Mouse (Mus musculus) lung, postnatal 4 days (tissue): Measurements from ENCODE around the gene Gm10974.

Source experiments
- DNase-seq, 2 experiments: peaks; one replicate each; pipeline ENCODE4 v3.0.0; 2021

Gene Gm10974

DNA sequence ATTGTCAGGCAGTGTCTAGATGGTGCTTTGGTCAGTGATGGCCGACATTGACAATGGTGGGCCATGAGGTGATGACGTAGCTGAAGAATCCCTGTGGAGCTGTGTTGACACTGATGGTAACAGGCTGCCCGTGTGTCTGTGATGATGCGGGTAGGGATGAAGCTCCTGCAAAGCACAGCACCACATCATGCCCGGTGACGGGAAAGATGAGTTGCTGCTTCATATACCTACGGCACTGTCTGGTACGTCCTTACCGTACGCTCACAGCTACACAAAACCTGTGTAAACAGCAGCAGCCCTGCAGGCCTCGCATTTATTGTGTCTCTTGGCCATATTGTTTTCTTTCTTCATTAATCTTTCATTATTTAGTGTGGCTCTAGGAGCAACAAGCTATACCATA is 1.2 kb upstream of the Gm10974 start:
- no peak for DNase-seq

DNA sequence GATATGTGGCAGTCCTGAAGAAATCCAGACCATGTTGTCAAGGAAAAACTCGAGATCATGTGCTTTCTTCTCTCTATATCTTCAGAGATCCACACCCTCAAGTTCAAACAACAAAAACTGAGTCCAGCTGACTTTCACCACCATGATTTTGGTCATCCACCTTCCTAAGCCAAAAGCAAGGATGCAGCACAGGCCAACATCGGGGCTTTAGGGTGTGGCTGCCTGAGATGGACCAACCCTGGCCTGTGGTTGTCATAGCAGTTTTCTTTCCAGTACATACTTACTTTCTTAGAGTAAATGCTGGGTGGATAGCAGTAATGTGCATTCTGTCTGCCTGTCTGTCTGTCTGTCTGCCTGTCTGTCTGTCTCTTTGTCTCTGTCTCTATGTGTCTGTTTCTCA is 294 bp upstream of the Gm10974 start:
- DNase-seq, result no peak

DNA sequence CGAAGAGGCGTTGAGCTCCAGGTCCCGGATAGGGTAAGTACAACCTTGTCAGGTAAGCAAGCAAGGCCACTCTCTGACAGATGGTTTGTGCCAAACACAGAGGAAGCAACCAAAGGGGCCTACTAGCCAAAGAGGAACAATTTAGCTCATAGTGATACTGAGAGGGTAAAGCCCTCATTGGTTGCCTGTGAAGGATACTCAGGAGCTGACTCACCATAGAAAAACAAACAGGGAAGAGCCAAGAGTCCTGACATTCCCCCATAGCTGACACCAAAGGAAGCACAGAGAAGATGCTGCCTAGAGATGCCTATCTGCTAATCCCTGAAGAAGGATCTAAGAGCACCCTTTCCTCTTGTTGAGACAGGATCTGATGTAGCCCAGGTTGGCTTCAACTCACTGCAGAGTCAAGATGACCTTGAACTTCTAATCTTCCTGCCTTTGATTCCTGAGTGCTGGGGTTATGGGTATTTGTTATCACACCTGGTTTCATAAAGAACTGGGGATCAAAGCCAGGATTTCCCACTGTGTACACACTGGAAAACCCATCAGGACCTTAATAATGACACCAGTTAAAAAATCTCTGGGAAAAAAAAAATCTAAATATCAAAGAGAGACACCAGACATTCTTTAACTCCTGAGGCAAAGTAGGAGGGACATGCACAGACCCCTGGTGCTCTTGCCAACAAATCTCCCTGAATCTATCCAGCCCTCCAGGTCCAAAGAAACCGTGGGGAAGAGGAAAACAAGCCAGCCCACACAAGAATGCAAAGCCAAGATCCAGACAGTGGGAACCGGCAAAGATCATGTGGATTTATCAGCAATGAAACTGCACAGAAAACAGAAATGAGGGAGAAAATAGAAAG is 3.6 kb downstream of the Gm10974 start:
- DNase-seq, result no peak

DNA sequence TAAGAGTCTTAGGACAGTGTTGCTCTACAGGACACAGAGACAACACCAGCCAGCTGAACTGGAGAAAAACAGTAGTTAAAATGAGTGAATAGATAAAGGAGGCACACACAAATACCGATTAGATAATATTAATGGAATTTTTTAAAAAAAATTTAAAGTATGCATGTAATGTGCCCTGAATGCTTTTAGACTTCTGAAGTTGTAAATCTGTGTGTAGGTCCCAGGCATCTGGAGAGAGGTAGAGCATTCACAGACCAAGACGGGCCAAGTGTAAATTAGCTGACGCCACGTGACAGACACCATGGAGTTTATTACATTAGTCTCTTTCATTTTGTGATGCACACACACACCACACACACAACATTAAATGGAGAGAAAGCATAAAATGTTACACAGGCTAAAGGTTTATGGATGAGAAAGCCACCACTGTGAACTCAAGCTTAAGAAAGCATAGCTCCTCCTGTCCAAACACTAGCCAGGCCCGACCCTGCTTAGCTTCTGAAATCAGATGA is 4.3 kb downstream of the Gm10974 start:
- no peak for DNase-seq

DNA sequence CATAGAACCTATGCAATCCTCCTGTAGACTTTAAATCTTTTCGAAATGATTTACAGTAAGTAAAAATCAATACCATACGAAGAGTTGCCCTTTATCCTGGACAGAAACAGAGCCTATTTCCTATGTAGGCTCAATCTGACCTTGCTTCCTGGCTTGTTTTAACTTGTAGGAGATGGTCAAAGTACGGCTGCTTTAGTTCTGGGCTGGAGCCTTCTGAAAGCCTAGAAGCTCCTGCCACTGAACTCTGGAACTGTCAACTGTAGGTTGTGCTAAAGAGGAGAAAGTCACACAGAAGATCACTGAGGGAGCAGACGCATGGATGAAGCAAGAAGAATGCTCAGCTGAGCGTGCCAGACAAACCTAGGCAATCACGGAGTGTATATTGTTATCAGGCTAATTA is 5.3 kb downstream of the Gm10974 start:
- no peak for DNase-seq

DNA sequence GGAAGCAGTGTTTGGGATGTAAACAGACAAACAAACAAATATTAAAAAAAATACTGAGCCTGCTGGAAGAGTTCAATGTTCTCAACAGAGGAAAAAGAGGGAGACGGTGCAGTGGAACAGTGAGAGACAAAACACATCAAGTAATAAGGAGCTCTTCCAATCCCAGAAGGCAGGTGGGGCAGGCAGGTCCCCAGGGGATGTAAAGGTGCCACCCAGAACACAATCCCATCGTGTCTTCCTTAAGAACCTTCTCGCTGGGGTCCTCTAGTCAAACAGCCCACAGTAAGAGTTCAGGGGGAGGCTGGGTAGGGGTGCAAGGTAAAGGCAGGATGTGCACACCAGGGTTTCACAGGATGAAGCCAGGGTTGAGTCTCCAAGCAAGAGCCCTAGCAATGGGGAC is 7.7 kb downstream of the Gm10974 start:
- DNase-seq, result no peak

DNA sequence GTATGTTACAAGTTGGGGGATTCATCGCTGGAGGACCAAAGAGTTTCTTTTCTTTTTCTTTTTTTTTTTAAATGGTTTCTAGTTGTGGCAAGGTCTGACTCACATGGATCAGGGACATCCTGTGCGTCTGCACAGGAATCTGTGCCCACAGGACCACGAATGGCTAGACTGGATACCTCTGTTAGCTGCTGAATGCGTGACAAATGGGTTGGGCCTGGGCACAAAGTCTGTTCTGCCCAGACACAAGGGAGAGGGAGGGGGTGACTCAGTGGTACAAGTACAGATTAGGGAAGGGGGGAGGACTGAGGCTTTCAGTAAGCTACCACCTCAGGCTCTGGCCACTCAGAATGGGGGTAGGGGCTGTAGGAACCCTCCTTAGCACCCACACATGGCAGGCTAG is 10.0 kb downstream of the Gm10974 start:
- DNase-seq, result no peak

DNA sequence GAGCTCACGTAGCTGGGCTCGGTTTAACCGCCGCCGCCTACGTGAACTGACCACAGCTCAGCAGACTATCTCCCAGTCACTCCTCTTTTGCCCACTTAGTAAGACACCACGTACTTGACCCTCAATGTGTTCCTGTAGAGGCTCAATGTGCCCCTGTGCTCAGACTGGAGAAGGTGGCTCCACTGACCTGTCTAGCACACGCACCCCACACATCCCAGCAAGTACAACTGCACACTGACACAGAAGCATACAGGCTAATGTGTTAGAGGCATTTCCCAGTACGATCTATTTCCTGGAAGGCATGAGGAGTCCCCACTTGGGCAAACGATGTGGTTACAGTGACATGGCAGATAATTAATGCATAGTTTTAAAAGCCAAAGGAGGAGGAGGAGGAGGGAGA is 10.9 kb downstream of the Gm10974 start:
- DNase-seq, result no peak

DNA sequence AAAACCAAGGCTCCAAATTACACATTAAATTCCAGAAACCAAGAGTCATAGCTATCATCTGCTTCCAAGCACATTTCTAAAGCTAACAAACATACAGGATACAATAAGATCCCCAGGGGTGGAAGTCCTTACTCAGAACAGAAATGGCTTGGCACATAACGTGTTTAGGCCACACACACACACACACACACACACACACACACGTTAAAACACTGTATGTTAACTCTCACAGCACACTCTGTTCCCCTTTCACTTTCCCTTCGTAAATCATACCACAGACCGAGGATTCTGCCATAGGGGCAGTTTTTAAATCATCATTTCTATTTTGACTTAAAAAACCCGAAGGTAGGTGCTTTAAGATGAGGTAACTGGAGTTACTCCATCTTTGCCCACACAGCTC is 18.5 kb downstream of the Gm10974 start:
- no peak for DNase-seq

DNA sequence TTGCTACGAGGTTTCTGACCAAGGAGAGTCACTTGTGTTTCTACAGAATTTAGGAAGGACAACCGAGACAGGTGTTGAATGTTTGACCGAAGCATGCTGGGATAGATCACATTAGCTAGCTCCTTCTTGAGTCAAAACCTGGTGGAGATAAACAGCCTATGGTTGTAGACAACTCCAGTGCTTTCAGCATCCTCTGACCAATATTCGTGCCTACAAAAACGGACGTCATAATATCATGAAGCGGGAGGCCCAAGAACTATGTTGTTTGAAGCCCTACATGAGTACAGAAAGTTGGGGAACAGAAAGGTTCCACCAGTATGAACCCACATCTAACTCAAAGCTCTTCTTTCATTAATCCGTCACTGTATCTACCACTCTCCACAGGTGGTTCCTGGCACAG is 19.2 kb downstream of the Gm10974 start:
- DNase-seq, result no peak

DNA sequence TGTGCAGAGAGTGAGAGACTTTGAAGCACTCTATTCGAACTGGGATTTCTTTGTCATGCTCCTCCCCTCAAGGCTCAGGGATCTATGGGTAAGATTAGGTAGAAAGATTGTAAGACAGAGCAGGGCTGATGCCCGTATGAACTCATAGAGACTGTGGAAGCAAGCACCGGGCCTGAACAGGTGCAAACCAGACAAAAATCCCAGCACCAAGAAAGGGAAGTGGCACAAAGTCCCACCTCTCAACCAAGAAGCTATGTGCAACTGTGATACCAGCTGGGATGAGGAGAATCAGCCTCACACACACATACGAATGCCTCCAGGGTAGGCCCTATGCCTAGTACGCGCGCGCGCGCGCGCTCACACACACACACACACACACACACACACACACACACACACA is 20.1 kb downstream of the Gm10974 start:
- DNase-seq, result no peak

DNA sequence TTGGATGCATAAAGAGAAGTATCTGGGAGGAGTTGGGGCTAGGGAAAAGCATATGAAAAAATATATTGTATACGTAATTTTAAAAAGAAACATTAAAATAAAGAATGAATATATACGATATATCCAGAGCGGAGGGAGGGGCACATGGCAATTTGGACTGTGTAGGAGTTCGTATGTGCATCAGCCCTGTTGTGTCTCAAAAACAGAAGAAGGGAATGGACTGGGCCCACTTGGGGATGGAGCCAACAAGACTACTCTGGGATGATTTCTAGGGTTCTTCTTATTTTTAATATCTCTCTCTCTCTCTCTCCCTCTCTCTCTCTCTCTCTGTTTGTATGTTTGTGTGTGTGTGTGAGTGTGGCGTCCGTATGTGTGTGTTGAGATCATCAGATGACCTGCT is 20.7 kb downstream of the Gm10974 start:
- no peak for DNase-seq

DNA sequence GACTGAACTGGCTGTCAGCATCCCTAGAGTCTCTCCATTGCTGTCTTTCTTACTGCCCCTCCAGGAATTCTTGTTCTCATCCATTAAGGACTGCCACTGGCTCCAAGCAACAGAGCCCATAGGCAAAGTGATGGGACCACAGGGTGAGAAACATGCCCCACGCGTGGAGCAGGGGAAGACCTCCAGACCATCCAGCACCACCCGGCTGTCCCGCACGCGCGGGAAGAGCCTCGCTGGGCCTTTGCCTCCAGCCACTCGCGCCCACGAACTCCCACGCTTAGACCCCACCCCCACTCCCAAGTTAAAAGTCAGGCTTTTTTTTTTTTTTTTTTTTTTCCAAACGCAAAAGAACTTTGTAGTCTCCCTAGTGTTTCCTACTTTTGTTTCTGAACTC is 21.7 kb downstream of the Gm10974 start:
- DNase-seq, result peak in 1 of 2 experiments; percentile 36

DNA sequence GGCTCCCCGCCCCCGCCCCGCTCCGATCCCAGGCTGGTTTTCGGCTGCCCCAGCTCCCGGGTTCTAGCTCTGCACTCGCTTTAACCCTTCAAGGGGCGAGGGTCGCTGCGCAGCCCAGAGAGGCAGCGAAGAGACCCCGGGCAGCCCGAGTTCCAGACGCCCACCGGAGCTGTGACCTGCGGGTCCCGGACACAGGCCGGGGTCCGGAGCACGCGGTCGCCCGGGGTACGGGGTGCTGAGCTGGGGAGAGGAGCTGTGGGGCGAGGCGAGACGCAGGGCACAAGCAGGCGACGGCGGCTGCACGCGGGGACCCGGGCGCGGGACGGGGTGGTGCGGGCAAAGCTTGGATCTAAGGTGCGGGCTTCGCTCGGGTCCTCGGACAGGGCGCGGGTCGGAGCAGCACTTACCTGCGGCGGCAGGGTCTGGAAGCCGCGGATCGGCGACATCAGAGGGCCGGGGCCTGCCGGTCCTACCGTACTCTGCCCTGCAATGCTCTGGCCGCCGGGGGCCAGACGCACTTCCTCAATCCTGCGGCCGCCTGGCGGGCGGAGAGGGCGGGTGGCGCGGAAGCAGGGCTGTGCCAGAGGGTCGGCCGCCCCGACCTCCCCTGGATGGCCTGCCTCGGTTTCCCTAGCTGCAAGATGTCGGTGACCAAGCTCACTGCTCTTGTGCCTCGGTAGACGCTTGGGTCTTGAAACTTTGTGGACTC is 22.3 kb downstream of the Gm10974 start, which contains the start of gene Lrrk1:
Gene Lrrk1, minus strand, starts transcription at position 538 of the 709 bp plus-strand sequence.
- peak; percentile 82 to 83 for DNase-seq

DNA sequence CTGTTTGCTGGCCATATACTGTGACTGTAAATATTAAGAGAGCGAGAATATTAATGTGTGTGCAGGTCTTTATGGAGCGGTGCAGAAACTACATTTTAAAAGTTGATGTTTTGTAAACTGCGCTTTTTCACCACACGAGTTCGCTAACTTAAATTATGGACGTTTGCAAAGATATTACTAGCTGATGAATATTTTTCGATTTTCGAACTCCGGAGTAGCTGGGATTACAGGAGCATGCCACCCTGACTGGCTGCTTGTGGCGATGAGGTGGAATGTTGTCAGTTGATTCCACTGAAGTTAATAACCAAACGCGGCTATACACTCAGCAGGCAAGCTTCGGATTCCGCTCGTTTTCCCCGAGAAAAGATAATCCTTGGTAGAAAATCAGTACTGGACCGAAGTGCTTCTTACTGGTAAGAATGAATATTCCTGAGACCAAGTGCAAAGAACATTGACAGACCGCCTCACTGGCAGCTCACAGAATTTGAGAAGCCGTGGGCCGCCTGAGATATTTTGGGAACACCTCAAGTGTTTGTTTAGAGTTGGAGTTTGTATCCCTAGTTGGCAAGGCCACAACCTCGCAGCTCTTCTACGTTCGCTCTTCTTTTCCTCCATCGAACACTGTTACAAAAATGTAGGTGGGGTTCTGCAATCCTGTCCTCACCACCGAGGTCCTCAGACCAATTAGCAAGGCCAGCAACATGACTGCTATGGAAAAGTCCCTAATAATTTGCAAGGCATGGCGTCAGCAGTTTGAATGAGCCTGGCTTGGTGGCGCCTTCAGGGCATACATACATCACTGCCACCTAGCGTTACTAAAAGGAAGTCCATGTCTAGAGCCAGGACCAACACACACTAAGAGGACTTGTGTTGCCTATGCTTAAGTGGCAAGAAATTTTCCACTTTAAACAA is 23.2 kb downstream of the Gm10974 start:
- peak; percentile 76 to 81 for DNase-seq

DNA sequence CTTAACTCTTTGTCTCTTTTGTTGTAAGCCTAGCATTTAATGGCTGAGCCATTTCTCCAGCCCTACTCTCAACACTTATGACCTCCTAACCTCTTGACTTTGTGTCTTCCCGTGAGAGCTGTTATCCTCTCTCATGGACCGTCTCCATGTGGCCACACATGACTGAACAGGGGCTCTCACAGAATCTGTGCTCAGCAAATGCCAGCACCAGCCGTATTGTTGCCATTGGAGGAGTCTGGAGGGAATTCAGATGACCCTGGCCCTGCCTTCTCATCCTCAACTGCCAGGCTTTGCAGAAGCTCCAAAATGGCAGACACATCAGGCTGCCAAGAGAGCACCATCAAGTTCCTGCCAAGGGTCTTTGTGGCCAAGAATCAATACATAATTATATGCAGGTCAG is 31.6 kb downstream of the Gm10974 start:
- no peak for DNase-seq

DNA sequence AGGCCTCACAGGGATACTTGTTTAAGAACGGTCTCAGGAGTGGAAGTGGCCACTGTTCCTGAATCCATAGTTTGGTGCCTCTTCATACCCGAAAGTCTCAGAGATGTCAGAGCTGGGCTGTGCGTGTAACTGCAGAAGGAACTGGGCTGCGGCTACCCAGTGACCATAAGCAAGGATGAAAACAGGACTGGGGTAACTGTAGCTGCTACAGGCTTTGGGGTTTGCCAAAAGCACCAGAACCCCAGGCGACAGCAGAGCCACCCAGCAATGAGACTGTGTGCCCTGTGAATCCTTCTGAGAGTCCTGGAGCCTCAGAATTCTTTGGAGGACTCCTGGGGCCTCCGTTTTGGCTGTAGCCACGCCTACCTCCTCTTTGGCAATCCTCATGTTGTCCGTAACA is 35.9 kb downstream of the Gm10974 start:
- no peak for DNase-seq

DNA sequence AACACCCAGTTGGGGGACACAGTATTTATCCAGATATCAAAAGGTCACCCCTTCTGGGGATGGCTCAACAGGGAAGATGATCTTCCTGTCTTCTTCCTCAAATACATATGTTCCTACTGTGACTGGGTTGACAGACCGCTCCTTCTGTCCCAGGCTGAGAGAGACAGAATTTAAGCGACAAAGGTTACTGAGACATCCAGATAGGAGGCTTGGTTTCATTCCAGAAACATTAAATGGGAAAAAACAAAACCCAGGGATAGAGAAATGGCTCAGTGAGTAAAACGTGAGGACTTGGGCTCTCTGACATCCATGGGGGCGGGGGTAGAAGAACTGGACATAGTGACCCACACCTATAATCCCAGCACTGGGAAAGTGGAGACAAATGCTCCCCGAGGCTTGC is 37.2 kb downstream of the Gm10974 start:
- DNase-seq, result no peak

DNA sequence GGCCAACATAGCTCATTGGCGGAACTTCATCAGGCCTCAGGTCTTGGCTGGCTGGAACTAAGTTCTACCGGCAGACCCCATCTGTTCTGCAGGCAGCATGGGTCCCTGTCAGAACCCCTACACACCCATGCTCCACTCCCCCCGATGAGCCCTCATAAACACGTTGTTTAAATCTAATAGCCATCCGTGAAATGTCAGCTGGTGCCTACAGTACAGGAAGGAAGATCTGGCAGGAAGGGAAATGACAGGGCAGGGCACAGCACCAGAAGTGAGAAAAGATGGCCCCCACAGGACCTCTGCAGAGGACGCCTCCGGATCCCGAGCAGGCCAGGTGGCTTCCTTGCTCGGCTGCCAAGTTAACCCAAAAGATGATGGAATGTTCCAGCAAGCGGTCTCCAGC is 38.4 kb downstream of the Gm10974 start:
- peak in 1 of 2 experiments; percentile 32 for DNase-seq

DNA sequence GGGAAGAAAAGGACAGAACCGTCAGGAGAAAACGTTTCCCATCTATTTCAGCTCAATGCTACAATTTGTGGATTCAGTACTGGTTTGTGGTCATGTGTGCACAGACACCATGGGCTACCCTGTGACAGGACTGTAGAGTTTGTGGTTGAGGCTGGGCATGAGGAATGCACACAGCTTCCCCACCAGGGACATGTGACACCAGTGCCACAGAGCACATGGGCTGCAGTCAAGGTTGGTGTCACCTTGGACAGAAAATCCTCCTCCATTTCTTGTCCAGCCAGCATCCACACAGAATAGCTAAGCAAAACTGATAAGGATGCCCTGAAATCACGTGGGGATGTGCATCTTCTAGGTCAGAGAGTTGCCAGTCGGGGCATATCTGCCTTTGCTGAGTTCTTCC is 39.1 kb downstream of the Gm10974 start:
- peak in 1 of 2 experiments; percentile 7 for DNase-seq

DNA sequence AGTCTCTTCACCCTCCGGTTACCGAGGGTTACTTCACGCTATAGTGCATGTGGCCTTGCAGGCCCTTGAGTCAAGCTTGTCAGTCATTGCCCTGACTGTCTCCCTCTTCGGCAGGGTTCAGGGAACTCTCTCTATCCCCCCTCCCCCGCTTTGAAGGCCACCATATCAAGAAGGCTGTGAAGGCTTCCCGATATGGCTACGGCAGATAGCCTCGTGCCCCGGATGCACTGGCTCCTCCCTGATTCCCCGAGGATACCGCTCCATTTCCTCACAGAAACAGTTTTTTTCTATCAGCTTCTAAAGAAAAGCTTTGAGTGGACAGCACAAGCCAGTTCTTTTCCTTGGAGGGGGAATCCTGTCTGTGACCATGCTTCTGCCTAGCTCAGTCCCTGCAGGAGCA is 39.8 kb downstream of the Gm10974 start:
- DNase-seq, result no peak

DNA sequence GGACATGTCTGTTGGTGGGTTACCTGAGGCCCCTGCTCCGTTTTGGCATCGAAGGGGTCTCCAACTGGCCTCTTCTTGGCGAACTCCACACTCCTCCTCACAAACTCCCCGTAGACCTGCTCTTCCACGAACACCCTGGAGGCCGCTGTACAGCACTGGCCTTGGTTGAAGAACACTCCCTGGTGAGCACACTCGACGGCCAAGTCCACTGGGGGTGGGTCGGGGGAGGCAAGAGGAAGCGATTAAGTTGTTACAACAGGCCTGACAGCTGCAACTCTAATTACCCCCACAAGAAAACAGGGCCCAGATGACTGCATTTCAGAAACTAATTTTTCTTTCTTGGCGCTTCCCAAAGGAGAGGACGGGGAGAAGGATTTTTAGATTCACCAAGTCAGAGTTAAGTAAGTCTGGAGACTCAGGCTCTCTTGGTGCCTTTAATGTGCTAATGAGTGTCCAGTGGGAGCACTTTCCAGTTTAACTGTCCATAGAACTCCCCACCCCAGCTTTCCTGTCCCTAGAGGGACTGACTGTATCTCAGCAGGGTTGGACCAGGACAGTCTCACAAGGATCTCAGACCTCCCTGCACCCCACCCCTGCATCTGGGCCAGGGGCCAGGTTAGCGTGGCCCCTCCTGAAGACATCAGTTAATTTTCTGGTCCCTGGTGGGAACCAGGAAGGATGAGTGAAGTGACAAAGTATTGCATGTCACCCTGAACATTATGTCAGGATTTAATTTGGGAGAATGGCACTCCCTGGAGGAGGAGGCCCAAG is 40.4 kb downstream of the Gm10974 start:
- peak in 1 of 2 experiments; percentile 77 for DNase-seq
